Mouse (Mus musculus): Measurements from ENCODE around the gene Tex101.
"Not testable (repeated sequence)": the region's sequence is repeated elsewhere in the genome, so short reads cannot be mapped to it uniquely, and the experiment has no call there.

Tex101 gene

GRCm38 (mm10) chr7:24636264-24636663, 40.2 kb downstream of the Tex101 start, which contains the start of gene Lypd3:
Gene Lypd3, plus strand, starts transcription at chr7:24636550.
- DNase-seq (ENCODE audit: low read depth, low spot score) = no peak

GRCm38 (mm10) chr7:24630116-24630880, 46.2 kb downstream of the Tex101 start:
- DNase-seq (ENCODE audit: low read depth, low spot score) = no peak

- no peak for DNase-seq (ENCODE audit: low read depth, low spot score)
Measured at GRCm38 (mm10) chr7:24629672-24630071, 46.8 kb downstream of the Tex101 start.

GRCm38 (mm10) chr7:24628685-24629610, 47.5 kb downstream of the Tex101 start:
- DNase-seq (ENCODE audit: low read depth, low spot score) = peak; percentile 80

GRCm38 (mm10) chr7:24622967-24623366, 53.5 kb downstream of the Tex101 start:
- no peak for DNase-seq (ENCODE audit: low read depth, low spot score)

GRCm38 (mm10) chr7:24621193-24621592, 55.3 kb downstream of the Tex101 start:
- peak; percentile 45 for DNase-seq (ENCODE audit: low read depth, low spot score)

GRCm38 (mm10) chr7:24619671-24620397, 56.6 kb downstream of the Tex101 start:
- no peak for DNase-seq (ENCODE audit: low read depth, low spot score)

GRCm38 (mm10) chr7:24618374-24618773, 58.1 kb downstream of the Tex101 start:
- not testable (repeated sequence) for DNase-seq (ENCODE audit: low read depth, low spot score)

Data from CD4-positive, CD25-positive, alpha-beta regulatory T cell, adult 2 months (primary cell).